Mouse (Mus musculus) forebrain, embryonic 15.5 days (tissue): ENCODE results near the gene Zfp524. TPM values are rescaled to one million over a fixed set of nuclear protein-coding genes. Genes with fewer than 3 reads are reported as not detected.
"Not testable (repeated sequence)": the region's sequence is repeated elsewhere in the genome, so short reads cannot be mapped to it uniquely, and the experiment has no call there.

Experiments
- ATAC-seq: fragments of 200-750 bp; cut with Nextera tagmentation; replicated peaks from 2 replicates; pipeline ENCODE4 v1.8.0; 2017; ENCODE audit warnings: mild to moderate bottlenecking, moderate TSS enrichment, moderate library complexity
- H3K27ac ChIP-seq: fragments of 300-500 bp; sonication (generic); replicated peaks from 2 replicates; pipeline ENCODE4 v1.5.1; 2015; ENCODE audit warnings: mild to moderate bottlenecking, inconsistent platforms
- H3K27me3 ChIP-seq: fragments of 300-500 bp; sonication (generic); 2 replicates; pipeline ENCODE4 v1.6.1; 2015; ENCODE audit warnings: inconsistent platforms
- H3K36me3 ChIP-seq: fragments of 300-500 bp; sonication (generic); 2 replicates; pipeline ENCODE4 v1.6.1; 2015; ENCODE audit warnings: mild to moderate bottlenecking, inconsistent platforms
- H3K4me1 ChIP-seq: fragments of 300-500 bp; sonication (generic); 2 replicates; pipeline ENCODE4 v1.6.1; 2015; ENCODE audit warnings: inconsistent platforms
- H3K4me2 ChIP-seq: fragments of 300-500 bp; sonication (generic); replicated peaks from 2 replicates; pipeline ENCODE4 v1.6.1; 2015; ENCODE audit warnings: mild to moderate bottlenecking, inconsistent platforms
- H3K4me3 ChIP-seq: fragments of 300-500 bp; sonication (generic); 2 replicates; pipeline ENCODE4 v1.5.1; 2015; ENCODE audit warnings: mild to moderate bottlenecking, inconsistent platforms
- H3K9ac ChIP-seq: fragments of 300-500 bp; sonication (generic); replicated peaks from 2 replicates; pipeline ENCODE4 v1.6.1; 2015; ENCODE audit warnings: mild to moderate bottlenecking, inconsistent platforms
- H3K9me3 ChIP-seq: fragments of 300-500 bp; sonication (generic); 2 replicates; pipeline ENCODE4 v1.6.1; 2016; ENCODE audit warnings: inconsistent platforms
- WGBS: fragments of 180-500 bp; shearing (Covaris S2); methylation state at CpG from one replicate; pipeline ENCODE4 v1.1.7; 2015; ENCODE audit warnings: mixed read lengths; 5-methylcytosine and 5-hydroxymethylcytosine counted together
- polyA plus RNA-seq: library from polyadenylated mRNA; unstranded; fragments of >200 nt; fragmentation: Nextera tagmentation; extraction: Ambion mirVana; gene quantifications from 2 replicates; pipeline ENCODE4 v1.2.1, GENCODE M21; 2015

Gene Zfp524
- polyA plus RNA-seq, 1 experiment from 2014 or later = 11.6 TPM

GRCm38 (mm10) chr7:4996003-4996895 lies 18.0 kb upstream of the Zfp524 start, which contains the start of gene Zfp579:
Zfp579 (minus strand) TSS chr7:4996158.
- H3K9me3 ChIP-seq = no peaks in the 10 kb centered on the region
- WGBS = 5% methylated on average over 22 of the region's 26 CpGs
- H3K27me3 ChIP-seq = no peaks in the 10 kb centered on the region
- peak within 1 kb of the TSS; percentile 72 for H3K4me3 ChIP-seq
- H3K4me1 ChIP-seq = peaks cover 34% of the 10 kb centered on the region
- peaks cover 32% of the 10 kb centered on the region for H3K36me3 ChIP-seq
- peak within 1 kb of the TSS; percentile 88 for H3K9ac ChIP-seq
- H3K4me2 ChIP-seq = peak within 1 kb of the TSS; percentile 85
- H3K27ac ChIP-seq = peak within 1 kb of the TSS; percentile 72
- ATAC-seq = peak; percentile 87

- 64% methylated on average over 8 of the region's 8 CpGs for WGBS
- Histone ChIP-seq H3K9me3 (no peaks in the 10 kb centered on the region), H3K36me3 (peaks cover 26% of the 10 kb centered on the region), H3K4me3 (peak overlapping the region; percentile 72), H3K4me1 (peaks cover 34% of the 10 kb centered on the region), H3K27me3 (no peaks in the 10 kb centered on the region), H3K4me2 (peak overlapping the region; percentile 85), H3K27ac (peak overlapping the region; percentile 62), H3K9ac (peak overlapping the region; percentile 88)
- no peak for ATAC-seq
Measured at GRCm38 (mm10) chr7:4996934-4997333, 17.3 kb upstream of the Zfp524 start.

GRCm38 (mm10) chr7:4999876-5000275 lies 14.3 kb upstream of the Zfp524 start:
- Histone ChIP-seq H3K27ac (no peak overlapping the region), H3K27me3 (no peaks in the 10 kb centered on the region), H3K9me3 (no peaks in the 10 kb centered on the region), H3K4me1 (peaks cover 13% of the 10 kb centered on the region), H3K36me3 (0 out of 2 replicates have a peak, but pooled peaks cover 3% of the 10 kb centered on the region), H3K4me3 (no peak overlapping the region), H3K4me2 (no peak overlapping the region), H3K9ac (no peak overlapping the region)
- no peak for ATAC-seq
- 70% methylated on average over 2 of the region's 2 CpGs for WGBS

GRCm38 (mm10) chr7:5002876-5003275 lies 11.3 kb upstream of the Zfp524 start:
- H3K27ac ChIP-seq, H3K4me2 ChIP-seq: not testable (repeated sequence)
- WGBS = 60% methylated on average over 8 of the region's 8 CpGs

GRCm38 (mm10) chr7:5008229-5008628 lies 6.0 kb upstream of the Zfp524 start:
- Histone ChIP-seq H3K27me3 (no peaks in the 10 kb centered on the region), H3K9me3 (no peaks in the 10 kb centered on the region), H3K27ac (no peak overlapping the region), H3K4me3 (no peak overlapping the region), H3K4me2 (no peak overlapping the region), H3K9ac (no peak overlapping the region), H3K36me3 (peaks cover 63% of the 10 kb centered on the region), H3K4me1 (peaks cover 3% of the 10 kb centered on the region; the same call in 1 of the 2 replicates)
- ATAC-seq = no peak
- 97% methylated on average over 26 of the region's 26 CpGs for WGBS

More at GRCm38 (mm10) chr7:5002876-5003275, 11.3 kb upstream of the Zfp524 start:
- not testable (repeated sequence) for ATAC-seq, H3K9ac ChIP-seq, H3K4me3 ChIP-seq, H3K27me3 ChIP-seq, H3K9me3 ChIP-seq, H3K4me1 ChIP-seq
- peaks cover 19% of the 10 kb centered on the region for H3K36me3 ChIP-seq

GRCm38 (mm10) chr7:5012681-5013513 lies 1.3 kb upstream of the Zfp524 start:
- H3K9ac ChIP-seq = no peak overlapping the region
- H3K9me3 ChIP-seq = no peaks in the 10 kb centered on the region
- ATAC-seq = no peak
- H3K36me3 ChIP-seq = peaks cover 47% of the 10 kb centered on the region
- WGBS = 91% methylated on average over 27 of the region's 27 CpGs
- H3K27me3 ChIP-seq = no peaks in the 10 kb centered on the region
- no peak overlapping the region for H3K27ac ChIP-seq
- peaks cover 16% of the 10 kb centered on the region for H3K4me1 ChIP-seq
- H3K4me2 ChIP-seq = no peak overlapping the region; the same call in 1 of the 2 replicates
- H3K4me3 ChIP-seq = no peak overlapping the region

GRCm38 (mm10) chr7:5015118-5016001 lies 1.1 kb downstream of the Zfp524 start, which contains the start of gene Gm44973:
Gm44973 (plus strand) TSS chr7:5015496.
- peak; percentile 80 for ATAC-seq
- WGBS = under 1% methylated on average over 70 of the region's 76 CpGs
- H3K27me3 ChIP-seq = no peaks in the 10 kb centered on the region
- peak within 1 kb of the TSS; percentile 61 for H3K4me2 ChIP-seq
- H3K4me3 ChIP-seq = peak within 1 kb of the TSS; percentile 89
- H3K9ac ChIP-seq = peak within 1 kb of the TSS; percentile 82
- no peaks in the 10 kb centered on the region for H3K9me3 ChIP-seq
- H3K36me3 ChIP-seq = peaks cover 23% of the 10 kb centered on the region
- H3K4me1 ChIP-seq = peaks cover 21% of the 10 kb centered on the region
- H3K27ac ChIP-seq = peak within 1 kb of the TSS; percentile 99

- H3K4me1 ChIP-seq = peaks cover 25% of the 10 kb centered on the region
- 65% methylated on average over 3 of the region's 3 CpGs for WGBS
- peak overlapping the region; percentile 61 for H3K4me2 ChIP-seq
Measured at GRCm38 (mm10) chr7:5016057-5016456, 1.8 kb downstream of the Zfp524 start.

GRCm38 (mm10) chr7:5016920-5017319 lies 2.7 kb downstream of the Zfp524 start:
- ATAC-seq = no peak
- H3K36me3 ChIP-seq = peaks cover 7% of the 10 kb centered on the region
- H3K4me1 ChIP-seq = peaks cover 34% of the 10 kb centered on the region
- H3K4me3 ChIP-seq = no peak overlapping the region
- no peaks in the 10 kb centered on the region for H3K27me3 ChIP-seq
- WGBS = 98% methylated on average over 2 of the region's 2 CpGs
- H3K9me3 ChIP-seq = no peaks in the 10 kb centered on the region
- no peak overlapping the region for H3K27ac ChIP-seq
- no peak overlapping the region for H3K9ac ChIP-seq
- H3K4me2 ChIP-seq = no peak overlapping the region

More at GRCm38 (mm10) chr7:5016057-5016456, 1.8 kb downstream of the Zfp524 start:
- peak overlapping the region; percentile 51 for H3K9ac ChIP-seq
- no peaks in the 10 kb centered on the region for H3K27me3 ChIP-seq
- H3K4me3 ChIP-seq = peak overlapping the region; percentile 89
- peak overlapping the region; percentile 99 for H3K27ac ChIP-seq
- no peaks in the 10 kb centered on the region for H3K9me3 ChIP-seq
- peaks cover 16% of the 10 kb centered on the region for H3K36me3 ChIP-seq
- no peak for ATAC-seq

- WGBS = 95% methylated on average over 16 of the region's 16 CpGs
- H3K9ac ChIP-seq = no peak overlapping the region
- H3K4me3 ChIP-seq = no peak overlapping the region
Measured at GRCm38 (mm10) chr7:5017352-5017751, 3.1 kb downstream of the Zfp524 start.

GRCm38 (mm10) chr7:5017931-5018330 lies 3.7 kb downstream of the Zfp524 start:
- Histone ChIP-seq H3K36me3 (peaks cover 6% of the 10 kb centered on the region; the same call in 1 of the 2 replicates), H3K4me2 (no peak overlapping the region), H3K9ac (no peak overlapping the region), H3K27ac (no peak overlapping the region), H3K9me3 (no peaks in the 10 kb centered on the region), H3K4me3 (no peak overlapping the region), H3K4me1 (peaks cover 34% of the 10 kb centered on the region), H3K27me3 (no peaks in the 10 kb centered on the region)
- no peak for ATAC-seq
- 99% methylated on average over 21 of the region's 21 CpGs for WGBS

More at GRCm38 (mm10) chr7:5017352-5017751, 3.1 kb downstream of the Zfp524 start:
- Histone ChIP-seq H3K27me3 (no peaks in the 10 kb centered on the region), H3K4me1 (peaks cover 34% of the 10 kb centered on the region), H3K4me2 (no peak overlapping the region), H3K9me3 (no peaks in the 10 kb centered on the region), H3K36me3 (peaks cover 4% of the 10 kb centered on the region), H3K27ac (no peak overlapping the region)
- no peak for ATAC-seq
